Mouse (Mus musculus) adrenal gland, adult 8-10 months (tissue): ENCODE measurements around the gene Nprl2. TPM values are rescaled to one million over a fixed set of nuclear protein-coding genes. Genes with fewer than 3 reads are reported as not detected.

Experiments used
- DNase-seq: peaks from one replicate; pipeline ENCODE4 v3.0.0; 2022
- total RNA-seq, 4 experiments: library from RNA; stranded (reverse); gene quantifications; 2 replicates each; pipeline ENCODE4 v1.2.4; 2022

The Nprl2 gene
- total RNA-seq, 4 experiments from 2014 or later = 30.3 to 35.9 (median 32.0) TPM

DNA sequence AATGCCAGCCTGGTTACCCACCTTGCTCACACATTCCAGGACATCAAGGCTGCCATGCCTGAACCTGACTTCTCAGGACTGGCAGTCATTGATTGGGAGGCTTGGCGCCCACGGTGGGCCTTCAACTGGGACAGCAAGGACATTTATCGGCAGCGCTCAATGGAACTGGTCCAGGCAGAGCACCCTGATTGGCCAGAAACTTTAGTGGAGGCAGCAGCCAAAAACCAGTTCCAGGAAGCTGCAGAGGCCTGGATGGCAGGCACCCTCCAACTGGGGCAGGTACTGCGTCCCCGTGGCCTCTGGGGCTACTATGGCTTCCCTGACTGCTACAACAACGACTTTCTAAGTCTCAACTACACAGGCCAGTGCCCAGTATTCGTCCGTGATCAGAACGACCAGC lies 35.8 kb downstream of the Nprl2 start:
- no peak for DNase-seq

DNA sequence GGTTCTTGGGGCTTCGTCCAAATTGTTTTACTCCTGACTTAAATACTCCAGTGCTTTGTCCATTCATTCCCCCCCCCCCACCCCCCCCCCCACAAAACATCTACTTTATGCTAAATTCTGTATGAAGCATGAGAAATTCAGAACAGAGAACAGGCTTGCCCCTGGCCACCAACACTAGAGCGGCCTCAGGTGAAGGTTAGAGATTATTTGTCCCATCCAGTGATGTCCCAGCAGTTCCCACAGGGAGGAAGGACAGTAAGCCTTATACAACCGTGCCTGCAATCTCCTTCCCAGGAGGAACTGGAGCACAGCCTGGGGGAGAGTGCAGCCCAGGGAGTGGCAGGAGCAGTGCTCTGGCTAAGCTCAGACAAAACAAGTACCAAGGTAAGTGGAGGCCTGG lies 36.6 kb downstream of the Nprl2 start, which contains the start of gene Naa80:
TSS of gene Naa80 (plus strand) at position 301 of the 400 bp plus-strand sequence.
- no peak for DNase-seq

DNA sequence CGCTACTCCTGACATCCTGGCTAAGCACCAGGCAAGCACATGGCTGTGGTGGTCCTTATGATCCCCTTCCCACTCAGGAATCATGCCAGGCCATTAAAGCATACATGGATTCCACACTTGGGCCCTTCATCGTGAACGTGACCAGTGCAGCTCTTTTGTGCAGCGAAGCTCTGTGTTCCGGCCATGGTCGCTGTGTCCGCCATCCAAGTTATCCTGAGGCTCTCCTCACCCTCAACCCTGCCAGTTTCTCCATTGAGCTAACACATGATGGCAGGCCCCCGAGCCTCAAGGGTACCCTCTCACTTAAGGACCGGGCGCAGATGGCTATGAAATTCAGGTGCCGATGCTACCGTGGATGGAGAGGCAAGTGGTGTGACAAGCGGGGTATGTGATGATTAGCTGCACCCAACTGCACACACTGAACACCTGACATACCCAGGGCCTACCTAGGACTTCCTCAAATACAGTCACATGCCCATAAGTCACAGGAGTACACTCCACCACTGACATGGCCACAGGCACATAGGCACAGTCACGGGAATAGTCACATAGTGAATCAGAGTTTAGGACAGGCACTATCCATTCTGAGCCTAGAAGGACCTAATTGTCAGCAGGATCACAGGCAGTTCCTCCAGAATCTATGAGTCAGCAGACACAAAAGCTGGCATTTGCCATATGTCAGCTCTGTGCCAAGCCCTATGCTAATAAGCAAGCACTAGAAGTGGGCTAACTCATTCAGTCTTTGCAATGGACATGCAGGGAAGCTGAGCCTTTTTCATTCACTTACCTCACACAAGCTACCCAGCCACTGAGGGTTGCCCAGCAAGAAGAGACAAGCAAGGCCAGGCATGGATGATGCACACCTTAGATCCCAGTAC lies 37.2 kb downstream of the Nprl2 start:
- no peak for DNase-seq

DNA sequence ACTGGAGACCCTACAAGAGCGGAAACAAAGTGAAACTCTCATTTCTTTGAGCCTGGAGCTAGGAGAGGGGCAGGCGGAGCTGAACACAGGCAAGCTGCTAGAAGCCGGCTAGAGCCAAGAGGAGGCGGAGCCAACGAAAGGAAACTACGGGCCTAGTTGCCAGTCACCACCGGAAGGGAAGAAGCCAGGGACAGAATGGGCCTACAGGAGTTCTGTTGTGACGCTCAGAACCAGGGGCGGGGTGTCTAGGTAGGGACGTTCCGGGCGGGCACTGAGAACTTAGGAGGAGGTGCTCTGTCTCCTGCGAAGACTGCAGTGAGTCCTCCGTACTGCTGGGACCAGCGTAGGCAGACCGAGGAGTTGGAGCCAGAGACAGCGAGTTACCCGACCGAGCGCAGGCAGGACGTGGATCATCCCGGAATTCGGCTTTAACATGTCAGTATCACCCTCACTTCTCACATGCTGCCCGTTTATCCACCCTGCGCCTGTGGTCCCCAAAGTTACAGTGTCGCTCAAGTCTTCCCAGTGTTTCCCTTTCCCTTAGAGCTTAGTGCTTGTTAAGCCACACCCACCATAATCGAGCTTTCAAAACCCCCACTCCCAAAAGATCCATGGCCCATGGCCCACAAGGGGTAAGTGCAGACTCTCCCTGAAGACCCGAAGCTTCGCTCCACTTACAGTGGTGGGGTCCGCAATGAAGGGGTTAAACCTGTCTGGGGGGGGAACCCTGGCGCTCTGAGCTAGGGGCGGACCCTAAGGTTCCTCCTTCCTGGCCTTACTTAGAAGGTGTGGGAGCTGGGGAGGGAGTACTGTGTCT lies 38.7 kb downstream of the Nprl2 start, which contains the start of gene Hyal3:
TSS of gene Hyal3 (plus strand) at position 318 of the 817 bp plus-strand sequence.
- peak; percentile 93 for DNase-seq

DNA sequence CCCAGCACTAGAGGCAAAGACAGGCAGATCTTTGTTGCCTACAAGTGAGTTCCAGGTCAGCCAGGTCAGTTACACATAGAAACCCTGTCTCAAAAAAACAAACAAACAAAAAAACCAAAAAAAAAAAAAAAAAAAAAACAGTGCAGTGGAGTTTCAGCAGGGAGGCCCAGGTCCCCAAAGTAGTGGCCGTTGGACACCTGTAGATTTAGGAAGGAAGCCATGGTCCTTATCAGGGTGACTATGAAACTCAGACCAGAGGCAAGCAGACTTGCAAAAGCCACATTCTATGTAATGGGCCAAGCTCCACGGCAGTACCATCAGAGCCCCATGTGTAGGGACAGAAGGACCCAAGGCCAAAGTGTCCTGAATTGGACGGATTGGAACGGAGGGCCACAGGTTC lies 39.6 kb downstream of the Nprl2 start:
- no peak for DNase-seq

DNA sequence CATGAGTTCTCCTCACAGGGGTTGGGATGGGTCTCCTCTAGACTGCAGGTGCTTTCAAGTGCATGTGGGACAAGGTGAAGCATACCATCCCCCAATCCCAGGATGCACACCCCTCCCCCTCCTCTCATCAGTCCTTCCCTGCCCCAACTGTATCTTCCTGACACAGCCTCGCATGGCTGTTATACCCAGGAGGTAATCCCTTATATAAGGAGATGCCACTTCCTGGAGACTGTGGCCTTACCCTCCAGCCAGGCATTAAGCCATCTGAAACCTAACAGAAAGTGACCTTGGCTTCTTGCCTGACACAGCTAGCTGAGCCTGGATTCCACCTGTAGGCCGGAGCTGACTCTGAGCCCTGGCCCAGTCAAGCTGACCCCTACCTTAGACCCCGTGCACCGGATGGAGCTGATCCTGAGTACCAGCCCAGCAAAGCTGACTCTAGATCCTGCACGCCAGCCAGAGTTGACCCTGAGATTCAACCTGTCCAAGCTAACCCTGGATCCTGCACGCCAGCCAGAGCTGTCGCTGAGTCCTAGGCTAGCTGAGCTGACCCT lies 40.6 kb downstream of the Nprl2 start:
- DNase-seq = no peak

DNA sequence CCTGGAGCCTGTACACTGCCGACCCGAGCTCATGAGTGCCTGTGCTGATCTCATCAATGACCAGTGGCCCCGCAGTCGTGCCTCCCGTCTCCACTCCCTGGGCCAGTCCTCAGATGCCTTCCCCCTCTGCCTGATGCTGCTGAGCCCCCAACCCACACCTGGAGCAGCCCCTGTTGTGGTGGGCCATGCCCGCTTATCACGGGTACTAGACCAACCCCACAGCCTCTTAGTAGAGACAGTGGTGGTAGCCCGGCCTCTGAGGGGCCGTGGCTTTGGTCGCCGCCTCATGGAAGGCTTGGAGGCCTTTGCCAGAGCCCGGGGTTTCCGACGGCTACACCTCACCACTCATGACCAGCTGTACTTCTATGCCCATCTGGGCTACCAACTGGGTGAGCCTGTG lies 41.1 kb downstream of the Nprl2 start:
- DNase-seq = no peak

DNA sequence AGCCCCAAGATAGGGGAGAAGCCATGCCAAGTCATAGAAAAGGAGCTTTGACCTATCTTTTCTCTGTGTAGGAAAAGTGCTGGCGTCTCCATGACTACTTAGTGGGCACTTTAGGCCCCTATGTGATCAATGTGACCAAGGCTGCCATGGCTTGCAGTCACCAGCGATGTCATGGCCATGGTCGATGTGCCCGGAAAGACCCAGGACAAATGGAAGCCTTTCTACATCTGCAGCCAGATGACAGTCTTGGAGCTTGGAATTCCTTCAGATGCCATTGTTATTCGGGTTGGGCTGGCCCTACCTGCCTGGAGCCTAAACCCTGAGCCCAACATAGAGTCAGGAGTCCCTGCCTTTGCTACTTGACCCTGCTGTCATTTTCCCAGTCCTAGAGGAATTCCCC lies 44.5 kb downstream of the Nprl2 start:
- no peak for DNase-seq

DNA sequence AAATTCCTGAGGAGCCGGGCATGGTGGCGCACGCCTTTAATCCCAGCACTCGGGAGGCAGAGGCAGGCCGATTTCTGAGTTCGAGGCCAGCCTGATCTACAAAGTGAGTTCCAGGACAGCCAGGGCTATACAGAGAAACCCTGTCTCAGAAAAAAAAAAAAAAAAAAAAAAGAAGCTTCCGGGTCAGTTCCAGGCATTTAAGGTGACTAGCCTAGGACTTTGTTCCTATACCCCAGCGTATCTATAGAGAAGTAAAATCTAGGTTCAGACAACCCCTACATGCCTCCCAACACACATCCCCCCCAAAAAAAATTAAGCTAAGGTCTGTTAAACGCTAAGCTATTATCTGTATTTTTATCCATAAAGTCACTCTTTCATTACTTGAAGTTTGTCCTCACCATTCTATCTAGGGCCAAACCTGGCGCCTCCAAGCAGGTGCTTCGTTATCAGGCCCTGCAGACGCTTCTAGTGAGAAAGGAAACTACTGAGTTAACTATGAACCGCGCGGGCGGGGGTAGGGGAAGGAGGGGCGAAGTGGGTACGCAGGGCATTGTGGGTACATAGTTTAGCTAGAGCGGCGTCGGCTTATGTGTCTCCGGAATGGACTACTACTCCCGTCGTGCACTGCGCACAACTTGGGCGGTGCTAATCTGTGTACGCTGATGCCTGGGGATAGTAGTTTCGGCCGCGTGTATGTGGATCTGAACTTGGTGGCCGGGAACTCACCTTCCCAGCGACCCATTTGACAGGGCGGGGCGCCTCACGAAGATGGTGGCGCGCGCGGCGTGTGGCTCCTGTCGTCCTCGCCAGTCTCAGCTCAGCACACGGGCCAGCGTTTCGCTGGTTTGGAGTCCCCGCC lies 45.2 kb downstream of the Nprl2 start, which contains the start of gene Ifrd2:
TSS of gene Ifrd2 (plus strand) at position 669 of the 859 bp plus-strand sequence.
- DNase-seq = peak; percentile 98

DNA sequence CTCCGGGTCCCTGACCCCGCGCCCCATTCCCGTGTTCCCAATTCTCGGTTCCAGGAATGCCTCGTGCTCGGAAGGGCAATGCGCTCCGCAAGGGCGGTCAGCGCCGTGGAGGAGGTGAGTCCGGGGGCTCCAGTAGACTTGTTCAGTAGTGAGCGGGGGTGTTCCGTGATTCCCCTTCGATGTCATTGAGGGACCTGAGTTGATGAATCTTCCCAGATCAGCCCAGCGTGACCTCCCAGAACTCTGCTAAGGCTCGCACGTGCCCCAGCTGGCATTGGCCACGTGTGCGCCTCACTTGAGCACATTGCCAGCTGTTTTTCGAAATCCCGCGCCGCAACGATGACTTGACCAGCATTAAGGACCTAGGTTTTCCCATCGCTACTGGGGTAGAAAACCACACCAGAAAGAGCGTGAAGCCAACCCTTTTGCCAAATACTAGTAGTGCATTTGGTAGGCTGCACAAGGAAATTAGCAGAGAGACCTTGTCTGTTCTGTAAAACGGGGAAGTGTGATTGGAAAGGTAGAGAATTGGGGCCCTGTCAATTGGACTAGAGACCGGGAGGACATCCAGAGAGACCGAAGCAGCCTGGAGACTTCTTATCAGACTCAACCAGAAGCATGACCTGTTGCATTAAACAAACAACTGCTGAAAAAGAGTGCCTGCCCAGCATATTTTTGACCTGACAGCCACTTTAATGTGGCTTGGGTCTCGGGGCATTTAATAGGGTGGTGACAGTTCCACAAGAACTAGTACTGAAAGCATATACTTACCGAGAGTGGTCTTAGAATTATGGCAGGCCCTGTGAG lies 46.0 kb downstream of the Nprl2 start:
- DNase-seq = no peak

DNA sequence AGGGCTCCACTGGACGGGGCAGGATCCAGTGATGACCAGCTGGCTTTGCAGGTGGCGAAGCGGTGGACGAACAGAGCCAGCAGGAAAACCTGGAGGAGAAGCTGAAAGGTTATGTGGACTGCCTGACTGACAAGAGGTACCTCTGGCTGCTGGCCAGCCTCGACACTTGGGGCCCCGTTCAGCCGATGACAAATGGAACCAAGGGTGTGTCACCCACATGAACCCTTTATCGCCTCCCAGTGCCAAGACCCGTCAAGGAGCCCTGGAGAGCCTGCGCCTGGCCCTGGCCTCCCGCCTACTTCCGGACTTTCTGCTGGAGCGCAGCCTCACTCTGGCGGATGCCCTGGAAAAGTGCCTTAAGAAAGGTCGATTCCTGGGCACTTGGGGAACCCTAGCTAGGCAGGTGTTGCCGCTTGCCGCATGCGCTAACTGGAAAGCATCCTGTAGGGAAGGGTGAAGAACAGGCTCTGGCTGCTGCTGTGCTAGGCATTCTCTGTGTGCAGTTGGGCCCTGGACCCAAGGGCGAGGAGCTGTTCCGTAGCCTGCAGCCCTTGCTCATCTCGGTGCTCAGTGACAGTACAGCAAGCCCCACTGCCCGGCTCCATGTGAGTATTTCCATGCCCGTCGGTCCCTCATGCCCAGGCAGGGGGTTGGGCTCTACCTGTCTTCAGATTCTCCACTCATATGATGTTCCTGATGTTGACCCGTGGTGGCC lies 48.2 kb downstream of the Nprl2 start:
- no peak for DNase-seq

DNA sequence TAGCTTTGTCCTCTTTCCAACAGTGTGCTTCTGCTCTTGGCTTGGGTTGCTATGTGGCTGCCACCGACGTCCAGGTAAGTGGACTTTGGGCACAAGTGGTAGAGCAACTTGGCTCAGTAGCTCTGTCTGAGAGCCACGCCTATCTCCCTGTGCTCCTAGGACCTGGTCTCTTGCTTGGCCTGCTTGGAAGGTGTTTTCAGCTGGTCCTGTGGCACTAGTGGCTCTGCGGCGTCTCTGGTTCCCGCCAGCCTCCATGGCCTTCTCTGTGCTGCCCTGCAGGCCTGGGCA lies 48.7 kb downstream of the Nprl2 start:
- DNase-seq = no peak

DNA sequence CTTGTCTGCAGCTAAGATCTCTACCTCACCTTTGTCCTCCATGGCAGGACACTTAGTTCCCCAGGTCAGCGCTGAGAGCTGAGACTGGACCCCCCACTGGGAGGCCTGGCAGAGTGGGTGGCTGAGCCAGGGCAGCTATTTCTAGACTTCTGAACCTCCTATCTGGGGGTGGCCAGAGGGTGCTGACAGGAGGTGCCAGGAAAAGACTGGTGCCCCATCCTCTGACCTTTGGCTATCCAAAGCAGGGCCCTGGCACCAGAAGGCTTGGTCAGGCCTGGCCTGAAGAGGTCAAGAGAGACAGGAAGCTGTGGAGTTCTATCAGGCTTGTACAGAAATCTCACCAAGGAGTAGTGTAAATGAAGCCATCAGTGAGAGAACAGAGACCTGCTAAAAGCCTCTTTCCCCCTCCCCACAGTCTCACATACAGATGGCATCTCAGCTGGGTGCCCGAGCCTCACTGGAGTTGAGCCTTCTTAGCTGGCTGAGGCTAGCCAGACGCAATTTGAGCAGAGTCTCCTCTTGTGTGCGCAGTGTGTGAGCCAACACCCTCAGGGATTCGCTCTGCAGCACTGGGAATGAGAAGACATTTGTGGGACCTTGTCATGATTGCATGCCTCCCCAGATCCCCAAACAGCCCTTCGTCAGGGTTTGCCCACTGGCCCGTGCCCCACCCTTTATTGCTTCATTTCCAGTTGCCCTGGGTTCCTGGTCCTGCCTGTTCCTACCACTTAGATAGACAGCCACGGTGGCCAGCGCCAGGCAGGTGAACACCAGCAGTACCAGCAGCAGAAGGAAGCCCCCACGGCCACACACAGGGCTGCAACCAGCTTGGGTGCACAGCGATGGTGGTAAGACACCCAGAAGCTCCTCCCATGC lies 51.3 kb downstream of the Nprl2 start:
- no peak for DNase-seq

DNA sequence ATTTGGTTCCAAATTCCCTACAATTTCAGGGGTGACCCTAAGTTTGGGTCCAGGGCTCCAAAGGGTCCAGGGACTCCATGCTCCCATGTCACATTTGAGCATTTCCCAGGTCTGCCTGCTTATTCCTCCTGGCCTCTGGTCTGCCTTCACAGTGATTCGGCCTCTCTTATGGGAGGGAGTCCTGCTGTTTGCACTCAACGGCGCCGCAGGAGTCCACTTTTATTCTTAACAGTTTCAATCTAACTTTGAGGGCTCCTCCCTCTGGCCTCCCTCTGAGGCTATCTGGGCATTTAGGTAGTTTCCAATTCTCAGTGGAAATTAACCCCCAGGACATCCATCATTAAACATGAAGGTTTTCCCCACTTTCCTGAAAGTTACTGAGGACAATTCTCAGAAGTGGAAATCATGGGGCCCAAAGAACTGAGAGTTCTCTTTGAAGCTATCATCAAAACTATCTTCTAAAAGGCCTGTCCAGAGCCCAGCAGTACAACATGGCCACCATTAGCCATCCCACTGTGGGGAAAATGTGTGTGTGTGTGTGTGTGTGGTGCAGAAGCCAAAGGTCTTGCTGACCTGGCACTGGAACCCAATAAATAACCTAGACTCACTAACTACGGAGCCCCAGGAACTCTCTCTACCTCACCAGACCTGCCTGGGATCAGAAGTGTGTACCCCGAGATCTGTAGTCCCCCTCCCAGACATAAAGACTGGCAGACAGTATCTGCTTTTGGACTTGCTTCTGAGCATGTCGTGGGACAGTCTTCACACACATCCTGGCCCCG lies 52.4 kb downstream of the Nprl2 start:
- no peak for DNase-seq
